Mouse (Mus musculus): ENCODE data around the gene Gm17027.
"Not testable (repeated sequence)": the region's sequence is repeated elsewhere in the genome, so short reads cannot be mapped to it uniquely, and the experiment has no call there.

Gene Gm17027

DNA sequence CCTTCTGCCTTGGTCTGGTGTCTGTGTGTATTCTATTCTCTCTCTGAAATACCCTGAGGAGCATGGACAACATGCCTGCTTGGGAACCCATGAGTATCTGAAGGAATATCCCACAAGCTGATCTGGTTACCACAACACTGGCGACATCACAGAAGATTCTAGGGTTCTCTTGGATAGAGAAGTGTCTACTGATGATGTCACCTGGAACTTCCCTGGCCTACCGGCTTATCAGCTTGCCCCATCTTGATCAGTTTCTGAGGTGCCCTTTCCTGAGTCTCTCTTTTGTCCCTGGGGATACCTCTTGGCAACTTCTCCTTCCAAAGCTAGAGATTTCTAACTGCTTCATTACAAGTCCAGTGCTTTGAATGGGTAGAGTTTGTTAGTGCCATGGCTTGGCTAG lies at the start of gene Gm17027:
Gm17027 (minus strand) TSS at position 101 of the 400 bp plus-strand sequence.
- DNase-seq (ENCODE audit: low spot score), result not testable (repeated sequence)

DNA sequence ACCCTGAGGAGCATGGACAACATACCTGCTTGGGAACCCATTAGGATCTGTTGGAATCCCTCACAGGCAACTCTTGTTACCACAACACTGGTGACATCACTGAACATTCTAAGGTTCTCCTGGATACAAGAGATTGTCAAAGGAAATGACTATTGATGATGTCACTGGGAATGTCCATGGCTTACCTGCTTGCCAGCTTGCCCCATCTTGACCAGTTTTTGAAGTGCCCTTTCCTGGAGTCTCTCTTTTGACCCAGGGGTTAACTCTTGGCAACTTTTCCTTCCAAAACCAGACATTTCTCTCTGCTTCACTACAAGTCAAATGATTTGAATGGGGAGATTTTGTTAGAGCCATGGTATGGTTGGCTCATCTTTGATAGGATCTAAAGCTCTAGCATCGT lies 28.3 kb upstream of the Gm17027 start, which contains the start of gene Gm3573:
Gm3573 (minus strand) TSS at position 101 of the 400 bp plus-strand sequence.
- not testable (repeated sequence) for DNase-seq (ENCODE audit: low spot score)

DNA sequence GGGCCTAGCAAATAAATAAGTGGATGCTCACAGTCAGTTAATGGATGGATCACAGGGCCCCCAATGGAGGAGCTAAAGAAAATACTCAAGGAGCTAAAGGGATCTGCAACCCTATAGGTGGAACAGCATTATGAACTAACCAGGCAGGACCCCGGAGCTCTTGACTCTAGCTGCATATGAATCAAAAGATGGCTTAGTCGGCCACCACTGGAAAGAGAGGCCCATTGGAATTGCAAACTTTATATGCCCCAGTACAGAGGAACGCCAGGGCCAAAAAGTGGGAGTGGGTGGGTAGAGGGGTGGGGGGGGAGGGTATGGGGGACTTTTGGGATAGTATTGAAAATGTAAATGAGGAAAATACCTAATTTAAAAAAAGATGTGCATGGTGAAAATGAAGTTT lies 21.5 kb upstream of the Gm17027 start:
- not testable (repeated sequence) for DNase-seq (ENCODE audit: low spot score)

DNA sequence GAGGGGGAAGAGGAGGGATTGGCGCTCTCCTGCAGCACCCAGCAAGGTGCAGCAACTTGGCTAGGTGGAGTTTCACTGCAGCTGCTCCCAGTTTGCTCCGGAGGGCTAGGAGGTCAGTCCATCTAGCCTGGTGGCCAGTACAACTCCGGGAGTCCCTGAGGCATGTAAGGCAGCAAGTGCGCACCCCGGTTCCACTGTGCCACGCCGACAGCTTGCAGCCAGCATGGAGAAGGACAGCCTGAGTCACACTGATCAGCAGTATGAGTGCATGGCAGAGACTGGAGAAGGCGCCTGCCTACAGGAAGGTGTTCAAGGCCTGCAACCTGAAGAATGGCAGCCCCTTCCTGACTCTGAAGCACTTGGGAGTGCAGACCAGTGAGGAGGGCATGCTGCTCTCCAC lies 27.9 kb downstream of the Gm17027 start:
- not testable (repeated sequence) for DNase-seq (ENCODE audit: low spot score)

DNA sequence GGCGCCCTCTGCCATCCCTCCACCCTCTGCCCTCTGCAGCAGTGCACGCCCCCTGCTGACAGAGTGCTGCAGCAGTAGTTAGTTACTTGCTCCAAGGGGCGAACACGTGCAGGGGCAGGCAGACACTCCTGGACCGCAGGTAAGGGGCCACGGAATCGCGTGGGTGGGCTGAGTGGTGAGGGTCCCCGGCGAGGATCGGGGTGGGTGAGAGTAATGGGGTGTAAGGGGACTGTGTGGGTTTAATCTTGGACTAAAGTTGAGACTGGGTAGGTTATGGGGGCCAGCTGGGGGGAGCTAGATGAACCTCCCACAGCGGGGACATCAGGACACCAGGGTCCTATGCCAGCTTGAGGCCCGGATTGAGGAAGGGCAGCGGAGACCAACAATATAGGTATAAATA lies 28.6 kb downstream of the Gm17027 start:
- DNase-seq (ENCODE audit: low spot score), result not testable (repeated sequence)

DNA sequence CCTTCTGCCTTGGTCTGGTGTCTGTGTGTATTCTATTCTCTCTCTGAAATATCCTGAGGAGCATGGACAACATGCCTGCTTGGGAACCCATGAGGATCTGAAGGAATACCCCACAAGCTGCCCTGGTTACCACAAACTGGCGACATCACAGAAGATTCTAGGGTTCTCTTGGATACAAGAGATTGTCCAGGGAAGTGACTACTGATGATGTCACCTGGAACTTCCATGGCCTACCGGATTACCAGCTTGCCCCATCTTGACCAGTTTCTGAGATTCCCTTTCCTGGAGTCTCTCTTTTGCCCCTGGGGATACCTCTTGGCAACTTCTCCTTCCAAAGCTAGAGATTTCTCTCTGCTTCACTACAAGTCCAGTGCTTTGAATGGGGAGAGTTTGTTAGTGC lies 45.2 kb downstream of the Gm17027 start, which contains the start of gene Gm7951:
Gm7951 (minus strand) TSS at position 101 of the 400 bp plus-strand sequence.
- DNase-seq (ENCODE audit: low spot score), result not testable (repeated sequence)

All from left cerebral cortex, adult 11 months (tissue).